Mouse (Mus musculus): ENCODE data around the gene Zbtb7b. TPM values are rescaled to one million over a fixed set of nuclear protein-coding genes. Genes with fewer than 3 reads are reported as not detected.
A peak's percentile ranks its signal among the peaks of the same experiment; 100 is the strongest.

The Zbtb7b gene
- polyA plus RNA-seq, 1 experiment from 2014 or later = 0.41 TPM

DNA sequence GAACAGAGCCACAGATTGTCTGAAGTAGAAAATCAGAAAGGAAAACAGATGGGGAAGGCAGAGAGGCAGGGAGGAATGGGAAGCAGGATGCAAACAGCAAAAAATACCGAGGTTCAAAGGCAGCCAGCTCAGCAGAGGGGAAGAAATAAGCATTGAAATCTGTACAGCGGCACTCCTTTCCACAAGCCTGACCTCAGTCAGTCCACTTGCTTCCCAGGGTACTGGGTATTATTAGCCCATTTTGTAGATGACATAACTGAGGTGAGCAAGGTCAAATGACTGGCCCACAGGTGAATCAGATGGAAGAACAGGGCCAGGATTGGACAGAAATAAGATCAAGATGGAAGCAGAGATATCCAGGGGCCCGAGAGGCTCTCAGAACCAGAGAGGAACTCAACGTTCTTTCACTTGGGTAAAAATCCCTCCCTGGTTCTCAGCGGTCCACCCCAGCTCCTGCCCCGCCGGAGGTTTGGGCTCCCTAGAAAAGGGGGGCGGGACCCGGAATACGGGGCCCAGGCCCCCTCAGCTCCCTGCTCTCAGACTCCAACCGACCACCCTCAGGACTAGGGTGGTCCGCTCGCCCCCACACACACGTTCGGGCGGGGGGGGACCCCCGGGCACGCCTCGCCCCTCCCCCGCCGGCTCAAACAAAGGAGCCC is 57.4 kb downstream of the Zbtb7b start:
- H3K4me2 ChIP-seq = peak overlapping the region; percentile 77
- peaks cover 20% of the 10 kb centered on the region for H3K36me3 ChIP-seq (ENCODE audit: poor library complexity, severe bottlenecking)
- H3K27ac ChIP-seq = peak overlapping the region; percentile 86
- no peaks in the 10 kb centered on the region for H3K27me3 ChIP-seq
- peak overlapping the region; percentile 92 for H3K9ac ChIP-seq
- WGBS = 2% methylated on average over 18 of the region's 21 CpGs
- ATAC-seq = no peak
- H3K9me3 ChIP-seq (replicated peaks) = no peaks in the 10 kb centered on the region
- peak overlapping the region; percentile 88 for H3K4me3 ChIP-seq
- peaks cover 75% of the 10 kb centered on the region for H3K4me1 ChIP-seq

DNA sequence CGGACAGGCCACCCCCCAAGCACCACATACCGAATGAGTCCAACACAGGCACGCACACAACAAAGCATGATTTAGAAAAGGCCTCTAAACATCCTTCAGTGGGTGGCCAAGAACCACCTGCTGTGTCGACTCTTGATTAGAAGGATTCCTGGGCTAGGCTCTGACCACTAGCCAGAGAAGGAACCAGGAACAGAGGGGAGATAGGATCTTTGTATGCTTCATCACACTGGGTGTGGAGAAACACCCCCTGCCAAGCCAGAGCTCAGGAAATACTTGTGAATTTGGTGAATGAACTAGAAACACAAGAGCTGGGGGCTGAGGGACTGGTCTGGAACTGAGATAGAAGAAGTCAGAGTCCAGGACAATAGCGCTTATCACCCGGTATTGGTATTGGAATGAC is 58.0 kb downstream of the Zbtb7b start:
- peaks cover 19% of the 10 kb centered on the region for H3K36me3 ChIP-seq (ENCODE audit: poor library complexity, severe bottlenecking)
- no peaks in the 10 kb centered on the region for H3K27me3 ChIP-seq
- peak overlapping the region; percentile 86 for H3K27ac ChIP-seq
- H3K4me3 ChIP-seq = peak overlapping the region; percentile 88
- peak overlapping the region; percentile 92 for H3K9ac ChIP-seq
- peak overlapping the region; percentile 77 for H3K4me2 ChIP-seq
- peaks cover 75% of the 10 kb centered on the region for H3K4me1 ChIP-seq
- H3K9me3 ChIP-seq (replicated peaks) = no peaks in the 10 kb centered on the region
- no peak for ATAC-seq
- 6% methylated on average over 6 of the region's 6 CpGs for WGBS

DNA sequence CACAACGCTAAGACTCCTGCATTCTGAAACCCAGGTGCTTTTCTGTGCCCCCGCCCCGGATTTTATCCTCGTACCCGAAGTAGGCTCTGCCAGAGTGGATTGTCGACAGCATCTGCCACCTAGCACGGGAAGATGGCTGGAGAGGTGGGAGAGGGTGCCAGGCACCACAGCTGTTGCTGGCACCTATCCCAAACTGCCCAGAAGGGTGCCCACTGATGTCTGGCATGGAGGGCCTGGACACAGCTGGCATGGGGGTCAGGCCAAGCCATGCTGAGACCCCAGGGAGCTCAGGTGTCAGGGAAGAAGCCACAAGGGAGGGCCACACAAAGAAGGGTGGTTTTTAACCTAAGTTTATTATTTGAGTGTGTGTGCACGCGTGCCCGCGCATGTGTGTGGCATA is 61.5 kb downstream of the Zbtb7b start:
- 50% methylated on average over 11 of the region's 11 CpGs for WGBS

DNA sequence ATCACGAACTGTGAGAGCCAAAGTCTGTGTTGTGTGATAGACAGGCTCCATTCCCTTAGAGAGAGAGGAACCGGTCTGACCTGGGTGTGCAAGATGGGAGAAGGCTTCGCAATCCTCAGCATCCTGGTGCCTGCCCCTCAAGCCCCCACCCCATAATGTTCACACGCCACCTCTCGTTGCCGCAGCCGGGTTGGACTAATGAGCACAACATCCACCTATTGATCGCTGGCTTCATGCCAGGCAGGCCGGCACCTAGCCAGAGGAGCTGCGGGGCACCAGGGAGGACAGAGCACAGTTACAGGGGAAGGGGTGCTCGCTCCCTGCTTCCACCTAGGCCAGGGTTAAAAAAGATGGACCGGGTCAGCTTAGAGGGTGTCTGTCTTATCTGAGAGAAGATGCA is 62.1 kb downstream of the Zbtb7b start:
- peak; percentile 28 for ATAC-seq
- H3K9me3 ChIP-seq (replicated peaks) = no peaks in the 10 kb centered on the region
- H3K27ac ChIP-seq = peak overlapping the region; percentile 46
- H3K9ac ChIP-seq = 0 out of 2 replicates have a peak overlapping the region, but pooled peaks have one; percentile 27
- H3K36me3 ChIP-seq (ENCODE audit: poor library complexity, severe bottlenecking) = peaks cover 19% of the 10 kb centered on the region
- WGBS = 28% methylated on average over 12 of the region's 12 CpGs
- peak overlapping the region; percentile 25 for H3K4me2 ChIP-seq
- no peaks in the 10 kb centered on the region for H3K27me3 ChIP-seq
- no peak overlapping the region for H3K4me3 ChIP-seq
- H3K4me1 ChIP-seq = peaks cover 66% of the 10 kb centered on the region

More for the DNA sequence above, 61.5 kb downstream of the Zbtb7b start:
- Histone ChIP-seq H3K9ac (0 out of 2 replicates have a peak overlapping the region, but pooled peaks have one; percentile 27), H3K4me2 (peak overlapping the region; percentile 25), H3K36me3 (ENCODE audit: poor library complexity, severe bottlenecking) (peaks cover 19% of the 10 kb centered on the region), H3K4me1 (peaks cover 67% of the 10 kb centered on the region), H3K9me3 (replicated peaks) (no peaks in the 10 kb centered on the region), H3K27me3 (no peaks in the 10 kb centered on the region), H3K27ac (peak overlapping the region; percentile 46), H3K4me3 (no peak overlapping the region)
- ATAC-seq = no peak

DNA sequence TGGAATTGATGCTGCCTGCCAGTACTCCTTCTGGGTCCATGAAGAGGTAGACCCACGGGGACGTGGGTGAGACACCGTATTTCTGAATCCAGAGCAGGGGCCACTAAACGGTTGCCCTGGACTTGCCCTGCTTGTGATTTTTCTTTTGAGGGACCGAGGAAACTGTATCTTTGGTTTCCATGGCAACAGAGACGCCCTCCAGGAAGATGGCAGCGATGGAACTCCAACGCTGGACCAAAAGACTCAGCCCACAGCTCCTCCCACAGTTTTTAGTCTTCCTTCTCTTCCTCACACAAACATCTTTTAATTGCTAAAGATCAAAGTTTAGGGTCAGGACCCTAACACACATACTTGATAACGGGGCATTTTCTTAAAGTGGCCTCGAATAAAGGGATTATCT is 62.6 kb downstream of the Zbtb7b start:
- Histone ChIP-seq H3K9ac (no peak overlapping the region), H3K4me2 (no peak overlapping the region), H3K36me3 (ENCODE audit: poor library complexity, severe bottlenecking) (peaks cover 19% of the 10 kb centered on the region), H3K27ac (peak overlapping the region; percentile 46), H3K9me3 (replicated peaks) (no peaks in the 10 kb centered on the region), H3K27me3 (no peaks in the 10 kb centered on the region), H3K4me1 (peaks cover 64% of the 10 kb centered on the region), H3K4me3 (no peak overlapping the region)
- no peak; the same call in 1 of the 2 replicates for ATAC-seq
- 32% methylated on average over 10 of the region's 10 CpGs for WGBS

DNA sequence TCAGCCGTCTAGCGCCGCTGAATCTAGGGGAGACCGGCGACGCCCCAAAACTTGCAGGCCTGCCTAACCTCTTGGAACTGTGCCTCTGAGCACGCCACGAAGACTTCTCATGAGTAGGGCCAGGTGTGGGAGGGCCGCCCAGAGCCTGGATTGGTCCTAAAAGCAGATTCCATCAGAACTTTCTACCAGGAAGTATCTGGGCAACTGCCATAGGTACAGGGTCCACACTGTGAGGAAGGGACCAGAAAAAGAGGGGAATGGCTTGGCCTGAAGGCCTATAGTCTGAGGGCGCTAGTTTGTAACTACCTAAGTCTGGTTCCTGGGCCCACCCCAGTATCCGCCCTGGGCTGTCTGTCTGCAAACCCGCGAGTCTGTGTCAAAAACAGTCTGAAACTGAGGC is 63.0 kb downstream of the Zbtb7b start:
- H3K27me3 ChIP-seq = no peaks in the 10 kb centered on the region
- H3K36me3 ChIP-seq (ENCODE audit: poor library complexity, severe bottlenecking) = peaks cover 19% of the 10 kb centered on the region
- H3K4me3 ChIP-seq = no peak overlapping the region
- H3K4me1 ChIP-seq = peaks cover 59% of the 10 kb centered on the region
- no peak overlapping the region for H3K27ac ChIP-seq
- ATAC-seq = no peak; the same call in 1 of the 2 replicates
- no peak overlapping the region for H3K4me2 ChIP-seq
- H3K9ac ChIP-seq = no peak overlapping the region
- WGBS = 72% methylated on average over 13 of the region's 13 CpGs
- H3K9me3 ChIP-seq (replicated peaks) = no peaks in the 10 kb centered on the region

DNA sequence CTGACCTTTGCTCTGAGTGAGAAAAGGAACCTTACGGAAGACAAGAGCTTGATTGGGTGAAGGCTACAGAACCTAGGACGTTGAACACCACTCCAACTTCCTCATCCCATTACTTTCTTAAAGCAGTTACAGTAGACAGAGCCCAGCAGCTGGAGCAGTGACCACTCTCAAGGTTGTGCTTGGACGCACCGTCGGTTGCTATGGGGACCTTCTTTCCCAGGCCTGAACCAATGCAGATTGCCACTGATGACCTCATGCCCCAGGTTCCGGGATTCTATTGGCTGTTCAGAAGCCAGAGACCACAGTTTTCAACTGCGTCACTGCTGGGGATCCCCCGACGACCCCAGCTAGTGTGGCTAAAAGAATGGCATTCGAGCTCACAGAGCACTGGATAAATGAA is 63.6 kb downstream of the Zbtb7b start:
- H3K4me2 ChIP-seq = peak overlapping the region; percentile 14; the same call in 1 of the 2 replicates
- no peak overlapping the region for H3K4me3 ChIP-seq
- no peak overlapping the region for H3K27ac ChIP-seq
- H3K36me3 ChIP-seq (ENCODE audit: poor library complexity, severe bottlenecking) = peaks cover 19% of the 10 kb centered on the region
- no peaks in the 10 kb centered on the region for H3K9me3 ChIP-seq (replicated peaks)
- ATAC-seq = no peak
- 18% methylated on average over 10 of the region's 10 CpGs for WGBS
- H3K27me3 ChIP-seq = no peaks in the 10 kb centered on the region
- no peak overlapping the region for H3K9ac ChIP-seq
- H3K4me1 ChIP-seq = peaks cover 53% of the 10 kb centered on the region

DNA sequence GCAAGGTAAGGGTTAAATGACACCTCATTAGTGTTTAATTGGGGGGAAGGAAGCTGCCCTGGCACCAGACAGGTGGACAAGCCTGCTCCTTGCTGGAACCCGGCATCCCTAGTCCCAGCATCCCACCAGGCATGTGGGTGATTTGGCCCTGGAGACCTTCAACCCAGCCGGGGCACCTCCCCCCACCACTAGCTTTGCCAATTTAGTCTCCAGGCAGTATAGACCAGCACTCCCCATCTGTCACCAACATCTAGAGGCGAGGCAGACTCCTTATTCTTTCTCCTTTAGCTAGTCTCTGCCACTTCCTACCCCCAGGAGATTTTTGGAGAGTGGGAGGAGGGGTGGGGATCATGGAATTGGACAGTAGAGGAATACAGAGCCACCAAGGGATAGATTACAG is 64.2 kb downstream of the Zbtb7b start:
- WGBS = 42% methylated on average over 3 of the region's 3 CpGs
- peaks cover 19% of the 10 kb centered on the region for H3K36me3 ChIP-seq (ENCODE audit: poor library complexity, severe bottlenecking)
- H3K4me1 ChIP-seq = peaks cover 47% of the 10 kb centered on the region
- H3K27me3 ChIP-seq = no peaks in the 10 kb centered on the region
- H3K27ac ChIP-seq = peak overlapping the region; percentile 31; the same call in 1 of the 2 replicates
- H3K9me3 ChIP-seq (replicated peaks) = no peaks in the 10 kb centered on the region
- peak overlapping the region; percentile 14; the same call in 1 of the 2 replicates for H3K4me2 ChIP-seq
- 0 out of 2 replicates have a peak, but pooled peaks have one; percentile 28 for ATAC-seq
- H3K9ac ChIP-seq = no peak overlapping the region
- H3K4me3 ChIP-seq = no peak overlapping the region

DNA sequence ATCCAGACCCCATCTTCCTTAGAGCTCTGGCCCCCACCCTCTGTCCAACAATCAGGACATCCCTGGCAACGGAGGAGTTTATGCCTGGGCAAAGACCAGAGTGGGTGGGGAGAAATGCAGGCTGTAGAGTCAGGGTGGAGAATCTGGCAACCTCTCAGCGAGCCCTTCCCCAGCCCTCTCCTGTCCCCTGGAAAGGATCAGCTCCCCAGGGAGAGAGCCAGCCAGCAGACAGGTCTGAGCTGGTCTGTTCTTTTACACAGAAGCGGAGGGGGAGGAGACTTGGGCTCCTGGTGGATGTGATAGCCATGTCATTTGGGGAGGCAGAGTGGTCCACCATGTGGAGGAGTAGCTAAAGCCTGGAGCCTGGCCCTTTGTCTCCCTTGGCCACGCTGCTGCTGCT is 66.0 kb downstream of the Zbtb7b start:
- Histone ChIP-seq H3K27me3 (no peaks in the 10 kb centered on the region; the same call in 1 of the 2 replicates), H3K27ac (no peak overlapping the region), H3K4me1 (peaks cover 40% of the 10 kb centered on the region), H3K9me3 (replicated peaks) (no peaks in the 10 kb centered on the region), H3K4me2 (no peak overlapping the region), H3K9ac (peak overlapping the region; percentile 34; the same call in 1 of the 2 replicates), H3K36me3 (ENCODE audit: poor library complexity, severe bottlenecking) (peaks cover 7% of the 10 kb centered on the region), H3K4me3 (no peak overlapping the region)
- ATAC-seq = no peak
- 13% methylated on average over 4 of the region's 4 CpGs for WGBS

Other genes with a start within 250 kb of the Zbtb7b start
- 19.0 and 19.6 TPM in 2 replicates for gene Hcn3, start 234.6 kb downstream of the Zbtb7b start, polyA plus RNA-seq (2015; fragmentation: Nextera tagmentation; extraction: Ambion mirVana)
- gene Clk2, start 230.0 kb downstream of the Zbtb7b start, polyA plus RNA-seq (2015; fragmentation: Nextera tagmentation; extraction: Ambion mirVana) = 25.0 and 26.2 TPM in 2 replicates
- gene Scamp3, start 217.3 kb downstream of the Zbtb7b start, polyA plus RNA-seq (2015; fragmentation: Nextera tagmentation; extraction: Ambion mirVana) = 102 and 109 TPM in 2 replicates
- 15.1 and 23.0 TPM in 2 replicates for gene Fam189b, start 211.6 kb downstream of the Zbtb7b start, polyA plus RNA-seq (2015; fragmentation: Nextera tagmentation; extraction: Ambion mirVana)
- gene Gba, start 191.8 kb downstream of the Zbtb7b start, polyA plus RNA-seq (2015; fragmentation: Nextera tagmentation; extraction: Ambion mirVana) = 34.6 and 36.3 TPM in 2 replicates
- 79.2 and 96.1 TPM in 2 replicates for gene Thbs3, start 179.6 kb downstream of the Zbtb7b start, polyA plus RNA-seq (2015; fragmentation: Nextera tagmentation; extraction: Ambion mirVana)
- 196 and 201 TPM in 2 replicates for gene Mtx1, start 167.7 kb downstream of the Zbtb7b start, polyA plus RNA-seq (2015; fragmentation: Nextera tagmentation; extraction: Ambion mirVana)
- 2.8 and 3.1 TPM in 2 replicates for gene Muc1, start 165.7 kb downstream of the Zbtb7b start, polyA plus RNA-seq (2015; fragmentation: Nextera tagmentation; extraction: Ambion mirVana)
- gene Krtcap2, start 148.8 kb downstream of the Zbtb7b start, polyA plus RNA-seq (2015; fragmentation: Nextera tagmentation; extraction: Ambion mirVana) = 221 and 237 TPM in 2 replicates
- gene Trim46, start 148.5 kb downstream of the Zbtb7b start, polyA plus RNA-seq (2015; fragmentation: Nextera tagmentation; extraction: Ambion mirVana) = 36.6 and 43.2 TPM in 2 replicates
- 100 and 106 TPM in 2 replicates for gene Dpm3, start 135.4 kb downstream of the Zbtb7b start, polyA plus RNA-seq (2015; fragmentation: Nextera tagmentation; extraction: Ambion mirVana)
- 25.8 and 32.7 TPM in 2 replicates for gene Slc50a1, start 124.2 kb downstream of the Zbtb7b start, polyA plus RNA-seq (2015; fragmentation: Nextera tagmentation; extraction: Ambion mirVana)
- 9.5 and 10.9 TPM in 2 replicates for gene Efna1, start 113.6 kb downstream of the Zbtb7b start, polyA plus RNA-seq (2015; fragmentation: Nextera tagmentation; extraction: Ambion mirVana)
- 18.7 and 23.4 TPM in 2 replicates for gene Efna3, start 71.8 kb downstream of the Zbtb7b start, polyA plus RNA-seq (2015; fragmentation: Nextera tagmentation; extraction: Ambion mirVana)
- 16.0 and 16.3 TPM in 2 replicates for gene Efna4, start 56.7 kb downstream of the Zbtb7b start, polyA plus RNA-seq (2015; fragmentation: Nextera tagmentation; extraction: Ambion mirVana)
- gene Adam15, start 44.8 kb downstream of the Zbtb7b start, polyA plus RNA-seq (2015; fragmentation: Nextera tagmentation; extraction: Ambion mirVana) = 24.1 and 27.5 TPM in 2 replicates
- gene Dcst2, start 32.8 kb downstream of the Zbtb7b start, polyA plus RNA-seq (2015; fragmentation: Nextera tagmentation; extraction: Ambion mirVana) = 0.06 and 0.13 TPM in 2 replicates
- gene Dcst1, start 29.5 kb downstream of the Zbtb7b start, polyA plus RNA-seq (2015; fragmentation: Nextera tagmentation; extraction: Ambion mirVana) = 0.37 and 0.57 TPM in 2 replicates
- gene Lenep, start 8.0 kb upstream of the Zbtb7b start, polyA plus RNA-seq (2015; fragmentation: Nextera tagmentation; extraction: Ambion mirVana) = 0.52 and 0.55 TPM in 2 replicates
- gene Flad1, start 17.1 kb upstream of the Zbtb7b start, polyA plus RNA-seq (2015; fragmentation: Nextera tagmentation; extraction: Ambion mirVana) = 36.3 and 39.4 TPM in 2 replicates
- 352 TPM in 2 replicates for gene Cks1b, start 23.6 kb upstream of the Zbtb7b start, polyA plus RNA-seq (2015; fragmentation: Nextera tagmentation; extraction: Ambion mirVana)
- gene Shc1, start 23.7 kb upstream of the Zbtb7b start, polyA plus RNA-seq (2015; fragmentation: Nextera tagmentation; extraction: Ambion mirVana) = 15.9 and 16.7 TPM in 2 replicates
- gene Pygo2, start 35.4 kb upstream of the Zbtb7b start, polyA plus RNA-seq (2015; fragmentation: Nextera tagmentation; extraction: Ambion mirVana) = 30.4 and 32.4 TPM in 2 replicates
- 10.2 TPM in 2 replicates for gene Pbxip1, start 41.9 kb upstream of the Zbtb7b start, polyA plus RNA-seq (2015; fragmentation: Nextera tagmentation; extraction: Ambion mirVana)
- 73.3 and 75.0 TPM in 2 replicates for gene Pmvk, start 59.8 kb upstream of the Zbtb7b start, polyA plus RNA-seq (2015; fragmentation: Nextera tagmentation; extraction: Ambion mirVana)
- 3.5 and 4.3 TPM in 2 replicates for gene Kcnn3, start 125.4 kb upstream of the Zbtb7b start, polyA plus RNA-seq (2015; fragmentation: Nextera tagmentation; extraction: Ambion mirVana)

All from forebrain, embryonic 13.5 days (tissue).